Mouse (Mus musculus): ENCODE measurements around the gene Ppp2r5e. TPM values are rescaled to one million over a fixed set of nuclear protein-coding genes. Genes with fewer than 3 reads are reported as not detected.

The Ppp2r5e gene
- polyA plus RNA-seq, 1 experiment from 2014 or later = 12.6 TPM

GRCm38 (mm10) chr12:75424359-75424758 is 171.7 kb downstream of the Ppp2r5e start:
- Histone ChIP-seq H3K9me3 (replicated peaks; ENCODE audit: control insufficient read depth, low read length) (no peaks in the 10 kb centered on the region), H3K27ac (ENCODE audit: low read depth, low read length) (no peak overlapping the region), H3K4me2 (no peak overlapping the region), H3K36me3 (ENCODE audit: control insufficient read depth, insufficient read depth, low read length) (no peaks in the 10 kb centered on the region), H3K4me1 (ENCODE audit: control insufficient read depth, insufficient read depth, low read length) (no peaks in the 10 kb centered on the region), H3K9ac (ENCODE audit: low read depth, low read length) (no peak overlapping the region), H3K4me3 (ENCODE audit: low read depth, low read length) (no peak overlapping the region), H3K27me3 (ENCODE audit: control insufficient read depth, insufficient read depth, low read length) (no peaks in the 10 kb centered on the region)
- 69% methylated on average over 7 of the region's 7 CpGs for WGBS (ENCODE audit: insufficient replicate concordance)
- ATAC-seq (replicated peaks; ENCODE audit: insufficient number of reproducible peaks, low FRiP score, low TSS enrichment) = no peak

- Histone ChIP-seq H3K4me3 (ENCODE audit: low read depth, low read length) (no peak within 1 kb of the TSS), H3K9me3 (replicated peaks; ENCODE audit: control insufficient read depth, low read length) (no peaks in the 10 kb centered on the region), H3K9ac (ENCODE audit: low read depth, low read length) (no peak within 1 kb of the TSS), H3K27me3 (ENCODE audit: control insufficient read depth, insufficient read depth, low read length) (no peaks in the 10 kb centered on the region), H3K4me2 (no peak within 1 kb of the TSS), H3K36me3 (ENCODE audit: control insufficient read depth, insufficient read depth, low read length) (no peaks in the 10 kb centered on the region), H3K27ac (ENCODE audit: low read depth, low read length) (no peak within 1 kb of the TSS), H3K4me1 (ENCODE audit: control insufficient read depth, insufficient read depth, low read length) (no peaks in the 10 kb centered on the region)
- 79% methylated on average over 4 of the region's 4 CpGs for WGBS (ENCODE audit: insufficient replicate concordance)
- no peak for ATAC-seq (replicated peaks; ENCODE audit: insufficient number of reproducible peaks, low FRiP score, low TSS enrichment)
These were observed 179.4 kb downstream of the Ppp2r5e start, which contains the start of gene Gphb5 for GRCm38 (mm10) chr12:75416681-75417080. Gene Gphb5, minus strand, starts transcription at chr12:75416781.

- WGBS (ENCODE audit: insufficient replicate concordance) = 71% methylated on average over 6 of the region's 6 CpGs
- no peak for ATAC-seq (replicated peaks; ENCODE audit: insufficient number of reproducible peaks, low FRiP score, low TSS enrichment)
- H3K9me3 ChIP-seq (replicated peaks; ENCODE audit: control insufficient read depth, low read length) = no peaks in the 10 kb centered on the region
- no peak overlapping the region for H3K4me2 ChIP-seq
- no peak overlapping the region for H3K9ac ChIP-seq (ENCODE audit: low read depth, low read length)
- H3K27ac ChIP-seq (ENCODE audit: low read depth, low read length) = no peak overlapping the region
- no peaks in the 10 kb centered on the region for H3K4me1 ChIP-seq (ENCODE audit: control insufficient read depth, insufficient read depth, low read length)
- H3K4me3 ChIP-seq (ENCODE audit: low read depth, low read length) = no peak overlapping the region
- H3K27me3 ChIP-seq (ENCODE audit: control insufficient read depth, insufficient read depth, low read length) = no peaks in the 10 kb centered on the region
- no peaks in the 10 kb centered on the region for H3K36me3 ChIP-seq (ENCODE audit: control insufficient read depth, insufficient read depth, low read length)
These were observed 181.1 kb downstream of the Ppp2r5e start for GRCm38 (mm10) chr12:75414991-75415390.

GRCm38 (mm10) chr12:75412964-75413363 is 183.1 kb downstream of the Ppp2r5e start:
- H3K4me2 ChIP-seq = no peak overlapping the region
- no peak overlapping the region for H3K9ac ChIP-seq (ENCODE audit: low read depth, low read length)
- no peaks in the 10 kb centered on the region for H3K27me3 ChIP-seq (ENCODE audit: control insufficient read depth, insufficient read depth, low read length)
- H3K4me1 ChIP-seq (ENCODE audit: control insufficient read depth, insufficient read depth, low read length) = no peaks in the 10 kb centered on the region
- no peaks in the 10 kb centered on the region for H3K36me3 ChIP-seq (ENCODE audit: control insufficient read depth, insufficient read depth, low read length)
- ATAC-seq (replicated peaks; ENCODE audit: insufficient number of reproducible peaks, low FRiP score, low TSS enrichment) = no peak
- H3K9me3 ChIP-seq (replicated peaks; ENCODE audit: control insufficient read depth, low read length) = no peaks in the 10 kb centered on the region
- 78% methylated on average over 9 of the region's 9 CpGs for WGBS (ENCODE audit: insufficient replicate concordance)
- H3K4me3 ChIP-seq (ENCODE audit: low read depth, low read length) = no peak overlapping the region
- no peak overlapping the region for H3K27ac ChIP-seq (ENCODE audit: low read depth, low read length)

Other genes starting within 250 kb of the Ppp2r5e start
- not detected in 2 replicates for gene Gphb5, start 179.5 kb downstream of the Ppp2r5e start, polyA plus RNA-seq (2014; fragmentation: Nextera tagmentation; extraction: Ambion mirVana)
- 9.6 and 9.9 TPM in 2 replicates for gene Wdr89, start 73.3 kb upstream of the Ppp2r5e start, polyA plus RNA-seq (2014; fragmentation: Nextera tagmentation; extraction: Ambion mirVana)
- 17.1 and 19.9 TPM in 2 replicates for gene Sgpp1, start 139.5 kb upstream of the Ppp2r5e start, polyA plus RNA-seq (2014; fragmentation: Nextera tagmentation; extraction: Ambion mirVana)
- gene Syne2, start 221.9 kb upstream of the Ppp2r5e start, polyA plus RNA-seq (2014; fragmentation: Nextera tagmentation; extraction: Ambion mirVana) = 45.2 and 64.1 TPM in 2 replicates

Data from heart, embryonic 11.5 days (tissue).